Mouse (Mus musculus) left cerebral cortex, postnatal 25 days (tissue): ENCODE measurements around the gene Slc6a16. TPM values are rescaled to one million over a fixed set of nuclear protein-coding genes. Genes with fewer than 3 reads are reported as not detected.

Source experiments
- DNase-seq, 2 experiments: peaks; one replicate each; pipeline ENCODE4 v3.0.0; 2022; ENCODE audit warnings: low spot score in 2 of 2, mixed read lengths in 1 of 2
- intact Hi-C: fragments of 180-260 bp; cut with DNase I; formaldehyde crosslinking; loops from one replicate; pipeline ENCODE4 v1.15.1; 2025
- total RNA-seq, 2 experiments: library from RNA; stranded (reverse); gene quantifications; 2 replicates each; pipeline ENCODE4 v1.2.3; 2021

Gene Slc6a16
- total RNA-seq, 2 experiments from 2014 or later = 1.6 to 1.9 TPM

DNA sequence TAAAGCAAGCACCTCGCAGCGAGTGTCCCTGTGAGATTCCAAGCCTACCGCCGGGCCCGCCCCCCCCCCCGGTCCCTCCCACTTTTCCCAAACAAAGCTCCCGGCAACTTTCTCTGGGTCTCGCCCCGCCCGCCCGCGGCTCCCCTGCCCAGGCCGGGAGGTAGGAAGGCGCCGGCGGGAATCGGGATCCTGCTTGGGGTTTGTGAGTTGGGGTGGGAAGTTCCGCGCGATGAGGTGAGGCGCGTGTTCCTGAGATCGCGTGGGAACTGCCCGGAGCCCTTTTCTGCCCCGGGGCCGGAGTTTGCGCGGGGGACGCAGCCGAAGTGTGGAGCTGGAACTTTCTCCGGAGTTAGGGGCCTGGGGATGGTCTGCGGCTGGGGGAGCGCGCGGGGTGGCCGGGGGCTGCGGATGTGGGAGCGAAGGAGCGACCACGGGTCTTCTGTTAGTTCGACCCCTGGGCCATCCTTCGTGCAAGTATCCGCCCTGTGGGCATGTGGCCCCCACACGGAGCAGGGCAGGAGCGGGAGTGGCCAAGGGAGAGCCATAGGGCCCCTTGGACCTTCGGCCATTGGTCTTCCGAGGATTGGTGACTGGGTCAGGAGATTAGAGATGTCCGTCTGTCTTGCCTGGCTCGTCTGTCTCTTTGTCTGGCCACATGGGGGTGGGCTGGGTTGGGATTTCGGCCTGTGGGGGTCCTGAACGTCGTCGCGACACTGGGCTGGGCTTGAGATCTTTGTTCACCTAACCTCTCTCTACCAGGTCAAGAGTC lies 25.0 kb upstream of the Slc6a16 start, which contains the start of gene Tead2:
Gene Tead2, plus strand, starts transcription at position 81 of the 769 bp plus-strand sequence.
- no peak for DNase-seq
- intact Hi-C loops = no loop called here

DNA sequence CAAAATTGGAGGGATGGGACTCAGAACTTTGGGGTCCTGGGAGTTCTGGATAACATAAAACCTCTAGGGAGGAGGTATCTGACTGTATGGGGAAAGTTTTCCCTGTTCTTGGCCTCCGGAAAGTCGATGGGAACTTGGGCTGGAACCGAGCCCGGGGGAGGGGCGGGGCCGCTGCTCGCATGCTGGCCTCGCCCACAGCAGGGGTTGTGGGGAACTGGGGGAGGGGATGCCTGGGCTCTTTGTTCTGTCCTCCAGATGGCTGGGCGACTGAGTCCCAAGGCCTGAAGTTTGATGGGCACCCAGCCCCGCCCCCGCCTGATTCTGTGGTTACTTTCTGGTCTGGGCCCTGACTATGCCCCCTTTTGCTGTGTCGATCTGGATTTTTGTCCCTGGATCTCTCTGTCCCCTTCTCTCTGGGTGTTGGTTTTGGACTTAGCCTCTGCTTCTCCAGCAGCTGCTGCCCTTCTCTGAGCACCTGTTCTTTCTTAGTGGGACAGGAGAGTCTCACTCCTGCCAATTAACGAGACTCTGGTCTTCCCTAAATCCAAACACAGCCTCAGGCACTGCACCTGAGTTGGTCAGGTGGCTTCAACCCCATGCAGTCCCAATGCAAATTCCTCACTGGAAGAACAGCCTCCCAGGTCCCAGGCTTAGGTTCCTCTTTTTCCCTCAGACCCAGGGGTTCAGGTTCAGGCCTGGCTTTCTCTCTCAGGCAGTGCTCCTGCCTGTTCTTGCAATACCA lies 24.3 kb upstream of the Slc6a16 start:
- intact Hi-C loops = no loop called here
- no peak for DNase-seq

DNA sequence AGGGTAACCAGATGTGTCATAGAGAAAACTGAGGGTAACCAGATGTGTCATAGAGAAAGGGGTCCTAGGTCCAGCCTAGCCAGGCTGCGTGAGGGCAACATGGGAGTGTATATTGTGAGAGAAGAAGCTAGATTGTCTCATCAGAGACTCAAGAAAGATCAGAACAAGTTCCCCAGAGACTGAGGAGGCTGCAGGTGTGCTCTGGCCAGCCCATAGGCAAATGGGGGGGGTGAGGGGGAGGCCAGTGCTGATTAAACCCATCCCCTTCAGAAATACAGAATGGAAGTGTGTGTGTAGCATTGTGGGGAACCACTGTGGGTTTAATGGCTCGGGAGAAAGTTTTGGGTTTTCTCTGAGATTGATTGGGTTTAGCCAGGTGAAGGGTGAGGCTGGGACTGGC lies 19.2 kb upstream of the Slc6a16 start:
- intact Hi-C loops = no loop called here
- DNase-seq = no peak

DNA sequence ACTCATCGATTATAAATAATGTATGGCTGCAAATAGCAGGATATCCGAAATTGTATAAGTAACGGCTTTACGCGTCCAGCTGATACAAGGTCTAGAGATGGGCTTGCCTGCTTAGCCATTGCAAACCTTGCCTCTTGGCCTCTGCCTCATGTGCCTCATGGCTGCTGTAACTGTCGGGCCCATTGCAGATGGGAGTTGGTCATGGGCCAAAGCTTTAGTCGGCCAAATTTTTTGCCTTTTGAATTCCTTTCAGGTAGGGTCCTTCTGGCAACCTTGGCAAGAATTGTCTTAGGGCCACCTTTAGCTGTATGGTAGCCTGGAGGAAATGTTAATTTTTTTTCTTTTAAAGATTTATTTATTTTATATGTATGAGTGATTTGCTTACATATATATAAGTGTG lies 16.1 kb upstream of the Slc6a16 start:
- DNase-seq = no peak

DNA sequence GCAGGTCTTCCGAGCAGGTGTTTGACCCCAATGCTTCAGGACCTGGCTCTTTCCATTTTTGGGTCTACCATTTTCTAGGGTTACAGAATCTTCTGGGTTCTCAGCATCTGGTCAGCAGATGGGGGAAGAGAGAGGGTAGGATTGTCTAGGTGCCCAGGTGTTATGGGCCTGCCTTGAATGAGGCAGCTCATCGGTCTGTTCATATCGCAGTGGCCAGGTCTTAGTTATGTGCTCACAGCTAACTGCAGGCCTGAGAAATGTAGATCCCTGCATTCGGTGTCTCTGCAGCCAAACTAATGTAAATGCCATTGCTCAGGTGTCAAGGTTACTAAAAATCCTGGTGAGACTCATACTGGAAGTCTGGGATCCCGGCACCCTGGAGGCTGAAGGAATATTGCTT lies 14.5 kb upstream of the Slc6a16 start:
- intact Hi-C loops = no loop called here
- DNase-seq = no peak

More for the DNA sequence above, 16.1 kb upstream of the Slc6a16 start:
- intact Hi-C loops = no loop called here

DNA sequence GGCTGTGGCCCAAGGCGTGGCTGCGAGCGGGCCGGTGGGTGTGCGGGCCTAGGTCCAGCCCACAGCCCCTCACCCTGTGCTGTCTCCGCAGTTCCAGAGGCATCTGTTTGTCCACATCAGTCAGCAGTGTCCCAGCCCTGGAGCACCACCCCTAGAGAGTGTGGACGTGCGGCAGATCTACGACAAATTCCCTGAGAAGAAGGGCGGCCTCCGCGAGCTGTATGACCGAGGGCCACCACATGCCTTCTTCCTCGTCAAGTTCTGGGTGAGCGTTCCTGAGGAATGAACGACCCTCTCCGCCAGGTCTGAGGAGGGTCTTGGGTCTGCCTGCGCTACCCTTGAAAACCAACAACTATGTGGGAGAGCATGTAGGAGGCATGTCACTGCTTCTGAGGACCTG lies 12.3 kb upstream of the Slc6a16 start:
- intact Hi-C loops = no loop called here

DNA sequence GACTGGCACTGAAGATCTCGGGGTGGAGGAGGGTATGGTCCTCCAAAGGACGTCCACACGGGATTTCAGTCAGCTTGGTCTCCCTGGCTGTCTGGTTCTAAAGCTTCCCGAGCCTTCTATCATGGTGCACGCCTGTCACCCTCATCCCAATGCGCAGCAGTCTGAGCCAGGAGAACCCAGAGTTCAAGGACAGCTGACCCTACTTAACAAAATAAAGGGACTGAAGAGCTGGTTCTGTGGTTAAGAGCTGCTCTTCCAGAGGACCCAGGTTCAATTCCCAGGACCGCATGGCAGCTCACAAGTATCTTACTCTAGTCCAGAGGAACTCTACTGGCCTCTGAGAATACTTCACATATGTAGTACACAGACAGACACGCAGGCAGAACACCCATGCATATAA lies 11.8 kb upstream of the Slc6a16 start:
- intact Hi-C loops = no loop called here
- DNase-seq = no peak

More for the DNA sequence above, 12.3 kb upstream of the Slc6a16 start:
- DNase-seq = no peak

DNA sequence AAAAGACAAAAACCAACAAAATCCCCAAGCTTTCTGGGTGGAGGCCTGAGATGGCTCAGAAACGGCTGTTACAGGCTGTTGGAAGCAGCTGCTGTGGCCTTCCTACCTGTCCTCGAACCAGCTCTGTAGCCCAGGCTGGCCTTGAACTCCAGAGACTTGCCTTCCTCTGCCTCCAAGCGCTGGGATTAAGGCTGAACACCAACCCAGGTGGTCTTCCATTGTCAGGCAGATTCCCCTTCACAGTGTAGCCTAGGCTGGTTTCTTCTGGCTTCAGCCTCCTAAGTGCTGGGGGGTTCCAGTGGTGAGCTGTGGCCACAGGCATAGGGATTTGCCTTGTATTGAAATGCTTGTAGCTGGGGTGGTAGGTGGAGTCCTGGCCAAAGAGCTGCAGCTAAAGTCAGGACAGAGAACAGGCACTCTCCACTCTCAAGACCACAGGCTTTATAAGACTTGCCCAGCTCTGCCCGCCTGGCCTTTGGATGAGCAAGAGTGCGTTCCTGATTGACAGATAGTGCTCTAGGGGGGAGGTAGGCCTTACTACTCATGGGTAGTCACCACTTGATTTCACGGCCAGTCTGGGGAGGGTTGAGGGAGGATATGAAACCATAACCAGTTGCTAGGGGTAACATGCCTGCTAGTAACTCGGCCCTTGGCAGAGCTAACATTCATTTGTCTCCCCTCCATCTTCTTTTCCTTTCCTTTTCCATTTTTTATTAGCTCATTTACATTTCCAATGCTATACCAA lies 11.3 kb upstream of the Slc6a16 start:
- intact Hi-C loops = no loop called here
- no peak for DNase-seq

DNA sequence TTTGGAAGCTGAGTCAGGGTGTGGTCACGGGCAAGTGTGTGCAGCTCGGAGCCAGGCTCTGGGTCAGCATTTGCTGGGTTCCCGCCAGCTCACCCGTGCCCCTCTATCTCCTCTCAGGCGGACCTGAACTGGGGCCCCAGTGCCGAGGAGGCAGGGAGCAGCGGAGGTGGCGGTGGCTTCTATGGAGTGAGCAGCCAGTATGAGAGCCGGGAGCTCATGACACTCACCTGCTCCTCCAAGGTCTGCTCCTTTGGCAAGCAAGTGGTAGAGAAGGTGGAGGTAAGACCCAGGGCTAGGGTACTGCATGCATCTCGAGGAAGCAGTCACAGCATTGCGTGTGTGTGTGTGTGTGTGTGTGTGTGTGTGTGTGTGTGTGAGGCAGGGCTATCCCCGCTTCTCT lies 9.7 kb upstream of the Slc6a16 start:
- intact Hi-C loops = no loop called here

DNA sequence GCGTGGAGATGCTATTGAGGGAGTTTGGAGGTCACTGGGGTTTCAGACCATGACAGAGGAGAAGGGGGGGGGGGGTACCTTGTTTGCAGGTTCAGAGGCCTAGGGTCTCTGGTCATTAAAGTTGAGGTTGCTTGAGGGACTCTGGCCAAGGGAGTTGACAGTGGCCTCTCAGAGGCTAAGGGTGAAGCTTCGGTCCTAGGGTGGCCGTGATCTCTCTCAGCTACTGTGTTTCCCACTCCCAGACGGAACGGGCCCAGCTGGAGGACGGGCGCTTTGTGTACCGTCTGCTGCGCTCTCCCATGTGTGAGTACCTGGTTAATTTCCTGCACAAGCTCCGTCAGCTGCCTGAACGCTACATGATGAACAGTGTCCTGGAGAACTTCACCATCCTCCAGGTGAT lies 8.9 kb upstream of the Slc6a16 start:
- DNase-seq = no peak
- intact Hi-C loops = no loop called here

More for the DNA sequence above, 9.7 kb upstream of the Slc6a16 start:
- DNase-seq = no peak

DNA sequence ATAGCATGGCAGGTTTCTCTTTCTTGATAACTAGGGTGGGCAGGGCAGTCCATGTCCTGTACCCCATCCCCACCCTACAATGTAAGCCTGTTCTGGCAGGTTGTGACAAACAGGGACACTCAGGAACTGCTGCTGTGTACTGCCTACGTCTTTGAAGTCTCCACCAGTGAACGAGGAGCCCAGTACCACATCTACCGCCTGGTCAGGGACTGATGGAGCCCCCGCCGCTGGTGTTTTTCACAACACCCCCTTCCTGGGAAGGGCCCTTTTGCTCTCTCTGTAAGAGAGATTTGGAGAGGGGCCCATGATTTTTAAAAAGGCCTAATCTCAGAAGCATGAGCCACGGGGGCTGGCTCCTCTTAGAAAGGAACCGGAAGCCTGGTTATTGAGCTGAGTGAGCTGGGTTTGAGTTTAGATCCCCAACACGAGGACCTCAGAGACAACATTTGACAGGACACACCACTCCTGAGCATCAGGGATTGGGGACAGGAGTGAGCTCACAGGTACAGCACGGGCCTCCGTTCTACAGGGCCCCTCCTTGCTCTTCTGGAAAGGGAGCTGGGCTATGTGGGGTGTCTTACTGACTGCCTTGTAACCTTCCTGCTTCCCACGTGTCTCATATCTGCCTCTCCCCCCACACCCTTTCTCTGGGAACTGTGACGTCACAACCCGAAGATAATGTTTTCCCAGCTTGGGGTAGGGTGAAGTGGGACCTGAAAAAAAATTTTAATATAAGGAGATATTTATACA lies 8.0 kb upstream of the Slc6a16 start:
- DNase-seq = peak; percentile 56 to 90
- intact Hi-C loops = loop anchor here (1.0 kb wide), 4 partner anchors 31 to 71 kb away; partner anchors contain the start of gene Slc6a21

DNA sequence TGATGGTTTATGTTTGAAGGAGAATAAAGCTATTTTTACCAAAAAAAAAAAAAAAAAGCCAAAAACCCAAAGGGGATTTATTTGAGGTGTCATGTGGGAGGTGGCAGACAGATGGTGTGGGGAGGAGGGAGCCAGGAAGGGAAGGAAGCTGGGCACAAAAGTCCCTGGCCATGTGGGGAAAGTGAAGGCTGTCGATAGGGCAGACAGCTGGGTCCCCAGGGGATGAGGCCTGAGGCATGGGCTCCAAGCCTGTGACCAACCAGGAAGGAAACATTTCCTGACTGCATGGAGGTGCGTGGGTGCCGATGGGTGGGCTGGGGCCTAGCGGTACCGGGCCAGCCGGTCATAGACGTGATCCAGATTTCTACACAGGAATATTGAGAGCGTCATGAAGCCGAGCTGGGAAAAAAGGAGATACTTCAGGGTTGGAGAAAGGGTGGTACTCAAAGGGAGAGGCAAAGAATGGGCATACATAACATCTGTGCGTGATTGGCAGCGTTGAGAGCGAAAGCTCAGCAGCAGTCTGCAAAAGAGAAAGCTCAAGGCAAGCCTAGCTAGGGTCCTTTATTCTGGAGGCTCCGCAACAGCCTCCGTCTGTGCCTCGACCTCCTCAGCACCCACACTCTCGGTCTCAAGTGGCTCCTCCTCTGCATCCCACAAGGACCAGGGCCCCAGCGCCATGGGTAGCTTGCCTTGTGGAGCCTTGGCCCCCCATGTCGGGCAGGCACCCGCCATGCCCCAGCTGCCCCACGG lies 7.1 kb upstream of the Slc6a16 start:
- intact Hi-C loops = loop anchor here (1.0 to 2.0 kb wide), 5 partner anchors 23 to 71 kb away; partner anchors contain the start of gene Slc6a21
- peak; percentile 72 to 95 for DNase-seq

DNA sequence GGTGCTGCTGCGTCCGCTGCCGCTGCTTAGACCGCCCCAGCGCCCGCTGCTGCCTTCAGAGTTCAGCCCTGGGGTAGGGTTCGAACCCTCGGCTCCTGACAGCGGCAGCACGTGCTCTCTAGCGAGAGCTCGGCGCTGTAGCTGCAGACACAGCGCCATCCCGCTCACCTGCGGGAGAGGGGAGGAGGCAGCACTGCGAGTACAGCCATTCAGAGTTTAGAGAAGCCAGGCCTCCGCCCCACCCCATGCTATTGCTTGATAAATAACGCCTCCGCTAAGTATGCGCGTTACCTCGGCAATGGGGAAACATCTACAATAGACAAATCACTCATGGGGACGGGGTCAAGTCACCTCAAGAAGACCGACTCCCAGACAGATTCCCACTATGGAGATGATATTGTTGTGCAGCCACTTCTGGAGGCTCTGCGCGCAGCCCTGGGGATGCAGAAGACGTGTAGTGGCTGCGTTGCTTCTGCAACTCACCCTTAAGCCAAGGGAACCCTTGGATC lies 6.5 kb upstream of the Slc6a16 start:
- peak in 1 of 2 experiments; percentile 20 for DNase-seq
- intact Hi-C loops = loop anchor here (2.0 kb wide), 1 partner anchor 22 kb away; no protein-coding TSS in a partner anchor

DNA sequence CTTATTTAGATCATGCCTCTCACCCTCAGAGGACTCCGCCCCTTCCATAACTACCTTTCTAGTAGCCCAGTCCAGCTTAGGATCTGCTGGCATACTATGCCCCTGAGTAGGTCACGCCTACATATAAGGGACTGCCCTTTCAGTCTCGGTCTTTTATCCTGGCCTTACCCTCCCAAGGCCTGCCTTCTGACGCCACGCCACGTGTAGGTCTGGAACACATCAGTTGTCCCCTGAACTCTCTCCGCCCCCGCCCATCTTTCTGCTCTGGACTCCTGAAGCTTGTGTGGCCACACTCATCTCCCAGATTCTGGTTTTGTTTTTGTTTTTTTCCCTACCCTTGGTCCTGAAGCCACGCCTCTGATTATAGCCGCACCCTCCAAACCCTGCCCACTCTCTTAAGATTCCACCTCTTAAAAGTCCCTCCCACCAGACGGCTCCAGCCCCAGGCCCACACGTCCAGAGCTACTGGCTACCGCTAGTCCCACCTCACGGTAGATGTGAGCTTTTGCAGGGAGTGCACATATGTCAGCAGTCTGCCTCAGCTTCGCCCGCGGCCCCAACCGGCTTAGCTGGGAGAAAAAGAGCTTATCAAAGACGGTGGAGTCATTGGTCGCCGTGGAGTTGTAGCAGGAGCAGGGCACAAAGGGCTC lies 5.8 kb upstream of the Slc6a16 start:
- peak in 1 of 2 experiments; percentile 24 for DNase-seq
- intact Hi-C loops = loop anchor here (2.0 kb wide), 1 partner anchor 22 kb away; no protein-coding TSS in a partner anchor

DNA sequence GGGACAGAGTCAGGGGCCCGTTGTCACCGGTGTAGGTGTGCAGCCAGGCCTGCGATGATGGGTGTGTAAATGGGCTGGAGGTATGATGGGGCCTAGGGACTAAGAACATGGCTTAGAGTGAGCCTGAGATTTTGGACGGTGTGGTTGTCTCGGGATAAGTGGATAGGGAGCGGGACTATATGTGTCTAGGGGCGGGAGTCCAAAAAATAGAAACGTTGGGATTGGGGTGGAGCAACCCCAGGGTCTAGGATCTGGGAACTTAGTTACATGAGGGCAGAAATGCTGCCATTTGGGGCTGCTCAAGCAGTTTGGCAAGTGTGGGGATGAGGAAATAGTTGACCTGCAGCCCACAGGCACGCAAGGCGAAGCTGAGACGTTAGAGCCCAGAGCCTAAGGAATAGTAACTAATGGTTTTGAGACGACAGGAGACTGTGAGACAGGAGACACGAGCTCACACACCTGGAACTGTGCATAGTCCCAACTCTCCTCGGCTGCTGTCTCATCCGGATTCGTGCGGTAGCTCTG lies 5.2 kb upstream of the Slc6a16 start:
- no peak for DNase-seq
- intact Hi-C loops = loop anchor here (2.0 kb wide), 1 partner anchor 21 kb away; no protein-coding TSS in a partner anchor

DNA sequence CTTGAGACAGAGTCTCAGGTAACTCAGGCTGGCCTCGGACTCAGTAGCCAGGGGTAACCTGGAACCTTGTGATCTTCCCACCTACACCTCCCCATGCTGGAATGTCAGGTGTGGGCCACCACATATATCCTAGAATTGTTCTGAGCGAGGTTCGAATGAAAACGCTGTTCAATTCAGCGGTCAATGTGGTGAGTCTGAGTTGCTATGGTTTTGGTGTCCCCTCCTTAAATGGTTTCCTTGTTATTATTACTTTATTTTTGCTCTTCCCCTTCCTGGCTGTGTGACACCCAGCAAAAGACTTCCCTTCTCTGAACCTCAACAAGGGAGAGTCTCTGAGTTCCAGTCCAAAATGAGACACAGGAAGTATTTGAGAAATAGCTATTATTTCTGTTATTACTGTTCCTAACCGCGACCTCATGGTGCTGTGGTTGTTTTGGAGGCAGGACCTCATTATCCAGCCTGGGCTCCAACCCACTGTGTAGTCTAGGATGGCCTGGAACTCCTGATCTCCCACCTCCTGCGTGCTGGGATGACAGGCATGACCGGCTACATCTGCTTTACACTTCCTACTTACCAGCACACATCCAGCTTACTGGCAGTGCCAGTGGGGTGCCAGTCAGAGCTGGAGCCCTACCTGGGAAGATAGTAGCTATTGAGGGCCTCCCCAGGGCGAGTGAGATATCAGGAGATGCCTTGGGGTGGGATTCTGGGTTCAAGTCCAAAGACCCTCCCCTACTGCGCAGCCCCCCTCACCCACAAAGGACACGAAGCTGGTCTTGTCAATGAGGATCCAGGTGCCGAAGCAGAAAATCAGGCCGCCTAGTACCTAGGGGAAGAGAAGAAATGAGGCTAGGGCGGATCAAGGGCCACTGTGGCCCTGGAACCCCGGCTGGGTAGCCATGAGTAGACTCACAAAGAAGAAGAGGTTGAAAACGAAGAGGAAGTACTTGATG lies 2.9 kb upstream of the Slc6a16 start:
- DNase-seq = no peak
- intact Hi-C loops = no loop called here
